Mouse (Mus musculus) bone marrow, adult 2 months (tissue): Measurements from ENCODE around the gene Gabarapl2.

Experiments used
- CTCF ChIP-seq: fragments of 200-500 bp; IDR thresholded peaks from 2 replicates; pipeline ENCODE4 v1.5.1; 2011; ENCODE audit warnings: low read length, control low read depth; ENCODE audit not compliant: control insufficient read depth, insufficient read depth
- POLR2A ChIP-seq: fragments of 200-500 bp; IDR thresholded peaks from 2 replicates; pipeline ENCODE4 v1.6.1; 2011; ENCODE audit warnings: low read depth, mild to moderate bottlenecking, control low read depth, low read length, borderline replicate concordance; ENCODE audit not compliant: control insufficient read depth

- TF ChIP-seq POLR2A (no peak), CTCF (no peak)
These were observed 10.8 kb downstream of the Gabarapl2 start for GRCm38 (mm10) chr8:111951317-111951716.
